Comparison of ENCODE assay signal across 17 mouse cellular contexts in genomic region chr9:108787080-108787479, GRCm38 (mm10). TPM values are rescaled to one million over a fixed set of nuclear protein-coding genes. Genes with fewer than 3 reads are reported as not detected.
DNase-seq lines count a peak whose midpoint lies in the region; ATAC-seq lines count a peak whose summit lies in the region.
"Had no signal": no experiment of that assay in that cellular context is flagged by ENCODE, and none has a peak within 500 bp of the region (broad histone marks: within the 10 kb centered on the region; RNA-seq: fewer than 3 reads in every experiment).

No protein-coding gene starts in this region.

- no peaks in the 10 kb centered on the region for H3K36me3 ChIP-seq in heart, embryonic 11.5 days (ENCODE audit: control insufficient read depth, insufficient read depth, low read length)
- H3K36me3 ChIP-seq in midbrain, embryonic 12.5 days, result peaks cover 5% of the 10 kb centered on the region; the same call in 1 of the 2 replicates
- no peaks in the 10 kb centered on the region for H3K36me3 ChIP-seq in midbrain, embryonic 11.5 days (ENCODE audit: control insufficient read depth, insufficient read depth, low read length)
- H3K36me3 ChIP-seq in hindbrain, embryonic 16.5 days (ENCODE audit: control insufficient read depth, insufficient read depth, low read length), result no peaks in the 10 kb centered on the region
- 0 out of 2 replicates have a peak, but pooled peaks cover 2% of the 10 kb centered on the region for H3K36me3 ChIP-seq in neural tube, embryonic 14.5 days (ENCODE audit: control insufficient read depth, insufficient read depth, low read length)

- no peak overlapping the region for H3K4me2 ChIP-seq in heart, embryonic 11.5 days
- H3K4me2 ChIP-seq in midbrain, embryonic 12.5 days (replicated peaks), result peak overlapping the region; percentile 18; the same call in 1 of the 2 replicates
- no peak overlapping the region for H3K4me2 ChIP-seq in midbrain, embryonic 11.5 days
- peak overlapping the region; percentile 64 for H3K4me2 ChIP-seq in hindbrain, embryonic 16.5 days (ENCODE audit: low read length)
- peak overlapping the region; percentile 91 for H3K4me2 ChIP-seq in neural tube, embryonic 14.5 days (ENCODE audit: low read depth, low read length)

- no peaks in the 10 kb centered on the region for H3K27me3 ChIP-seq in heart, embryonic 11.5 days (ENCODE audit: control insufficient read depth, insufficient read depth, low read length)
- no peaks in the 10 kb centered on the region for H3K27me3 ChIP-seq in midbrain, embryonic 12.5 days
- H3K27me3 ChIP-seq in midbrain, embryonic 11.5 days (ENCODE audit: control insufficient read depth, insufficient read depth, low read length), result no peaks in the 10 kb centered on the region
- H3K27me3 ChIP-seq in hindbrain, embryonic 16.5 days (replicated peaks; ENCODE audit: control insufficient read depth, insufficient read depth, low read length), result no peaks in the 10 kb centered on the region
- H3K27me3 ChIP-seq in neural tube, embryonic 14.5 days (ENCODE audit: control insufficient read depth, insufficient read depth, low read length), result no peaks in the 10 kb centered on the region
- H3K27me3 ChIP-seq: heart, embryonic 15.5 days had no signal

- no peak overlapping the region for H3K27ac ChIP-seq in heart, embryonic 11.5 days (ENCODE audit: low read depth, low read length)
- H3K27ac ChIP-seq in midbrain, embryonic 12.5 days (replicated peaks), result no peak overlapping the region
- no peak overlapping the region for H3K27ac ChIP-seq in midbrain, embryonic 11.5 days (ENCODE audit: low read depth, low read length)
- H3K27ac ChIP-seq in hindbrain, embryonic 16.5 days (ENCODE audit: low read depth, low read length), result no peak overlapping the region
- H3K27ac ChIP-seq in neural tube, embryonic 14.5 days (ENCODE audit: low read depth, low read length), result no peak overlapping the region
- H3K27ac ChIP-seq: heart, embryonic 15.5 days; macrophage; stomach, postnatal 0 days had no signal

- no peak overlapping the region for H3K9ac ChIP-seq in heart, embryonic 11.5 days (ENCODE audit: low read depth, low read length)
- H3K9ac ChIP-seq in midbrain, embryonic 12.5 days (replicated peaks), result no peak overlapping the region
- H3K9ac ChIP-seq in midbrain, embryonic 11.5 days (ENCODE audit: low read length), result no peak overlapping the region
- H3K9ac ChIP-seq in hindbrain, embryonic 16.5 days (ENCODE audit: low read depth, low read length), result no peak overlapping the region; the same call in 1 of the 2 replicates
- no peak overlapping the region for H3K9ac ChIP-seq in neural tube, embryonic 14.5 days (replicated peaks; ENCODE audit: low read depth, low read length)
- H3K9ac ChIP-seq: heart, embryonic 15.5 days had no signal

- WGBS in heart, embryonic 11.5 days (ENCODE audit: insufficient replicate concordance), result 90% methylated on average over 2 of the region's 2 CpGs
- 93% methylated on average over 2 of the region's 2 CpGs for WGBS in midbrain, embryonic 12.5 days
- WGBS in midbrain, embryonic 11.5 days, result 93% methylated on average over 2 of the region's 2 CpGs
- WGBS in hindbrain, embryonic 16.5 days, result 87% methylated on average over 2 of the region's 2 CpGs
- WGBS in neural tube, embryonic 14.5 days, result 88% methylated on average over 2 of the region's 2 CpGs

- peak; percentile 74 for DNase-seq in heart, adult 11 months
- DNase-seq in midbrain, embryonic 11.5 days (ENCODE audit: low spot score, missing footprints), result no peak
- DNase-seq in retina, postnatal 1 day, result no peak
- DNase-seq in MN1 (ENCODE audit: low spot score), result no peak
- DNase-seq: adrenal gland, postnatal 25 days; cerebellum, postnatal 25 days; gastrocnemius, postnatal 36 days; lung, adult 2 months had no signal

- peaks cover 35% of the 10 kb centered on the region for H3K4me1 ChIP-seq in heart, embryonic 11.5 days (ENCODE audit: control insufficient read depth, insufficient read depth, low read length)
- H3K4me1 ChIP-seq in midbrain, embryonic 12.5 days, result peaks cover 68% of the 10 kb centered on the region
- peaks cover 43% of the 10 kb centered on the region for H3K4me1 ChIP-seq in midbrain, embryonic 11.5 days (ENCODE audit: control insufficient read depth, insufficient read depth, low read length)
- peaks cover 60% of the 10 kb centered on the region for H3K4me1 ChIP-seq in hindbrain, embryonic 16.5 days (ENCODE audit: control insufficient read depth, insufficient read depth, low read depth, low read length)
- peaks cover 51% of the 10 kb centered on the region for H3K4me1 ChIP-seq in neural tube, embryonic 14.5 days (ENCODE audit: control insufficient read depth, insufficient read depth, low read length)

- ATAC-seq in heart, embryonic 11.5 days (replicated peaks; ENCODE audit: insufficient number of reproducible peaks, low FRiP score, low TSS enrichment), result no peak
- no peak for ATAC-seq in midbrain, embryonic 12.5 days (ENCODE audit: low FRiP score, low read depth)
- ATAC-seq in midbrain, embryonic 11.5 days (ENCODE audit: low FRiP score), result no peak
- no peak for ATAC-seq in hindbrain, embryonic 16.5 days
- ATAC-seq in neural tube, embryonic 14.5 days (ENCODE audit: low read depth), result no peak
- ATAC-seq: inflammation-experienced regulatory T-cells, adult 6 months had no signal

- H3K9me3 ChIP-seq in heart, embryonic 11.5 days (replicated peaks; ENCODE audit: control insufficient read depth, low read length), result no peaks in the 10 kb centered on the region
- H3K9me3 ChIP-seq in midbrain, embryonic 12.5 days, result no peaks in the 10 kb centered on the region
- H3K9me3 ChIP-seq in midbrain, embryonic 11.5 days (ENCODE audit: control insufficient read depth, low read length), result no peaks in the 10 kb centered on the region
- H3K9me3 ChIP-seq in hindbrain, embryonic 16.5 days (ENCODE audit: control insufficient read depth, low read length), result no peaks in the 10 kb centered on the region
- H3K9me3 ChIP-seq in neural tube, embryonic 14.5 days (ENCODE audit: control insufficient read depth, low read length), result no peaks in the 10 kb centered on the region
- H3K9me3 ChIP-seq: G1E; heart, embryonic 15.5 days had no signal

- no peak overlapping the region for H3K4me3 ChIP-seq in heart, embryonic 11.5 days (ENCODE audit: low read depth, low read length)
- H3K4me3 ChIP-seq in midbrain, embryonic 12.5 days, result peak overlapping the region; percentile 12; the same call in 1 of the 2 replicates
- H3K4me3 ChIP-seq in midbrain, embryonic 11.5 days (ENCODE audit: low read depth, low read length), result no peak overlapping the region
- peak overlapping the region; percentile 10; the same call in 1 of the 2 replicates for H3K4me3 ChIP-seq in hindbrain, embryonic 16.5 days (ENCODE audit: low read length)
- H3K4me3 ChIP-seq in neural tube, embryonic 14.5 days (ENCODE audit: low read depth, low read length), result no peak overlapping the region
- H3K4me3 ChIP-seq: heart, embryonic 15.5 days had no signal

RNA-seq across cellular contexts. Expression of gene Ip6k2, which starts 3.5 kb away (rescaled TPM):
- polyA plus RNA-seq in heart, embryonic 11.5 days (2014; fragmentation: Nextera tagmentation; extraction: Ambion mirVana), result 44.3 and 48.7 TPM in 2 replicates
- polyA plus RNA-seq in midbrain, embryonic 12.5 days (2016; fragmentation: Nextera tagmentation; extraction: Ambion mirVana), result 137 and 141 TPM in 2 replicates
- 104 and 109 TPM in 2 replicates for polyA plus RNA-seq in midbrain, embryonic 11.5 days (2014; fragmentation: Nextera tagmentation; extraction: Ambion mirVana)
- polyA plus RNA-seq in hindbrain, embryonic 16.5 days (2015; fragmentation: Nextera tagmentation; extraction: Ambion mirVana), result 178 and 185 TPM in 2 replicates
- polyA plus RNA-seq in neural tube, embryonic 14.5 days (2014; fragmentation: Nextera tagmentation; extraction: Ambion mirVana), result 268 and 320 TPM in 2 replicates

RNA-seq across cellular contexts. Expression of gene Nckipsd, which starts 21.1 kb away (rescaled TPM):
- polyA plus RNA-seq in heart, embryonic 11.5 days (2014; fragmentation: Nextera tagmentation; extraction: Ambion mirVana), result 7.3 and 9.5 TPM in 2 replicates
- polyA plus RNA-seq in midbrain, embryonic 12.5 days (2016; fragmentation: Nextera tagmentation; extraction: Ambion mirVana), result 17.0 and 20.1 TPM in 2 replicates
- 8.3 and 9.2 TPM in 2 replicates for polyA plus RNA-seq in midbrain, embryonic 11.5 days (2014; fragmentation: Nextera tagmentation; extraction: Ambion mirVana)
- 32.2 and 35.1 TPM in 2 replicates for polyA plus RNA-seq in hindbrain, embryonic 16.5 days (2015; fragmentation: Nextera tagmentation; extraction: Ambion mirVana)
- 25.4 and 30.0 TPM in 2 replicates for polyA plus RNA-seq in neural tube, embryonic 14.5 days (2014; fragmentation: Nextera tagmentation; extraction: Ambion mirVana)

RNA-seq across cellular contexts. Expression of gene Celsr3, which starts 39.0 kb away (rescaled TPM):
- 0.04 and 0.10 TPM in 2 replicates for polyA plus RNA-seq in heart, embryonic 11.5 days (2014; fragmentation: Nextera tagmentation; extraction: Ambion mirVana)
- polyA plus RNA-seq in midbrain, embryonic 12.5 days (2016; fragmentation: Nextera tagmentation; extraction: Ambion mirVana), result 13.8 and 14.4 TPM in 2 replicates
- polyA plus RNA-seq in midbrain, embryonic 11.5 days (2014; fragmentation: Nextera tagmentation; extraction: Ambion mirVana), result 5.4 and 6.4 TPM in 2 replicates
- 11.6 and 12.8 TPM in 2 replicates for polyA plus RNA-seq in hindbrain, embryonic 16.5 days (2015; fragmentation: Nextera tagmentation; extraction: Ambion mirVana)
- polyA plus RNA-seq in neural tube, embryonic 14.5 days (2014; fragmentation: Nextera tagmentation; extraction: Ambion mirVana), result 18.5 and 21.6 TPM in 2 replicates
- polyA plus RNA-seq: G1E; inflammation-experienced regulatory T-cells, adult 6 months had no signal

Comparison
In these comparisons a context has a peak if more than half of its experiments do, and no peak if none do; other contexts are left out.
1. H3K4me2 ChIP-seq: peak in midbrain, embryonic 12.5 days (single experiment), hindbrain, embryonic 16.5 days (single experiment) and neural tube, embryonic 14.5 days (single experiment); none in heart, embryonic 11.5 days (single experiment) and midbrain, embryonic 11.5 days (single experiment).
2. H3K4me3 ChIP-seq: peak in midbrain, embryonic 12.5 days (single experiment) and hindbrain, embryonic 16.5 days (single experiment); none in heart, embryonic 11.5 days (single experiment), midbrain, embryonic 11.5 days (single experiment) and neural tube, embryonic 14.5 days (single experiment).